Mouse (Mus musculus): ENCODE measurements around the gene Ttll3. TPM values are rescaled to one million over a fixed set of nuclear protein-coding genes. Genes with fewer than 3 reads are reported as not detected.

Ttll3 gene
- polyA plus RNA-seq (2017; shearing (Covaris generic)), result 16.9 TPM

DNA sequence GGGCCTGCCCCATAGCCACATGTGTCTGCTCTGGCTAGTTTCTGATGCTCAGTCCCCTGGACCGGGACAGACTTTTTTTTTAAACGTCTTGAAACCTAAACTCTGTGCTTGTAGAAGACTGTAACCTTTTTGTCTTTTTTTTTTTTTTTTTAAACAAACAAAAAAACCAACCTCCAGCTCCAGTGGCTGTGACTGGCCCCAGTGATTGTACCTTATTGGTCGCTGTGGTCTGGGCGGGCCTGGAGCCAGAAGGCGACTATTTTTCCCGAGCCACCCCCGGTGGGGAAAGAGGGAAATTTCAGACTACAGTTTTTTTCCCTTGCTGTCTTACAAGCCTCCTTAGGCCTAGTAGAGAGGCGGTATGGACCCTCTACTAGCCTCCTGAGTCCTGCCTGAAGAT, at the start of gene Ttll3:
TSS of gene Ttll3 (plus strand) at position 301 of the 400 bp plus-strand sequence.

DNA sequence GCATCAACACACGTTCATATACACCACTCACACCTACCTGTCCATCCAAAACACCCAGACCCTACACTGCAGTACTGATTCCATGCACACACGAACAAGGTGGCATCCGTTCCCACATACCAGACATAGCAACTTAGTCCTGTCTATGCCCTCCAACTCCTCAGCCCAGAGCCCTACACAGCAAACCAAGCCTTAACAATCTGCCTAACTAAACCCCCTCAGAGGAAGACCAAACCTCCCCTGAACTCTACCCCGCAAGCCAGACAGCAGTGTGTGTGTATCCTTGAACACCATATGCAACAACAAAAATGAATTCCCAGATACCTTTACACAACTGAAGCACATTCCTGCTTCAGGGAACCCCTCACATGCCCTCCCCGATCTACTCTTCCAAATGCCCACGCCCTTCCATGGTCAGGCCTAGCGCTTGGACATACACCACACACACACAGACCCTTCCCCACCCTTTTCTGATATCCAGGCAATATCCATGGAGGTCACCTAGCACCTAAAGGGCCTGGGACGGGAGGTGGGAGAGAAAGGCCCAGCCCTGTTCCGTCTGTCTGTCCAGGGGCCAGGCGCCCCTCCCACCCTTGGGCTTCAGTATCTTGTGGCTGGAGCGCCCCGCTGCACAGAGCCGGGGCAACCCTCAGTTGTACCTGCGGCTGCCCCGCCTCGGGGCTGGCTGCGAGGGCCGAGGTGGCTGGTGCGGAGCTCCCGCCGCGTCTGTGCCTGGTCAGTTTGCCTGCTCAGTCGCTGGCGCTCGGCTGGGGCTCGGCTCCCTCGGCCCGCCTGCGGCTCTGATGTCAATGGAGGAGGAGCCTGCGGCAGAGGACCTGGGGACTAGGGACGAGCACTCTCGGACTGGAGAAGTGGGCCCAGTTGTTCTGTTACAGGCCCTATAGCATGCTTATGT, 45.6 kb upstream of the Ttll3 start, which contains the start of gene Camk1:
TSS of gene Camk1 (minus strand) at position 808 of the 916 bp plus-strand sequence.

DNA sequence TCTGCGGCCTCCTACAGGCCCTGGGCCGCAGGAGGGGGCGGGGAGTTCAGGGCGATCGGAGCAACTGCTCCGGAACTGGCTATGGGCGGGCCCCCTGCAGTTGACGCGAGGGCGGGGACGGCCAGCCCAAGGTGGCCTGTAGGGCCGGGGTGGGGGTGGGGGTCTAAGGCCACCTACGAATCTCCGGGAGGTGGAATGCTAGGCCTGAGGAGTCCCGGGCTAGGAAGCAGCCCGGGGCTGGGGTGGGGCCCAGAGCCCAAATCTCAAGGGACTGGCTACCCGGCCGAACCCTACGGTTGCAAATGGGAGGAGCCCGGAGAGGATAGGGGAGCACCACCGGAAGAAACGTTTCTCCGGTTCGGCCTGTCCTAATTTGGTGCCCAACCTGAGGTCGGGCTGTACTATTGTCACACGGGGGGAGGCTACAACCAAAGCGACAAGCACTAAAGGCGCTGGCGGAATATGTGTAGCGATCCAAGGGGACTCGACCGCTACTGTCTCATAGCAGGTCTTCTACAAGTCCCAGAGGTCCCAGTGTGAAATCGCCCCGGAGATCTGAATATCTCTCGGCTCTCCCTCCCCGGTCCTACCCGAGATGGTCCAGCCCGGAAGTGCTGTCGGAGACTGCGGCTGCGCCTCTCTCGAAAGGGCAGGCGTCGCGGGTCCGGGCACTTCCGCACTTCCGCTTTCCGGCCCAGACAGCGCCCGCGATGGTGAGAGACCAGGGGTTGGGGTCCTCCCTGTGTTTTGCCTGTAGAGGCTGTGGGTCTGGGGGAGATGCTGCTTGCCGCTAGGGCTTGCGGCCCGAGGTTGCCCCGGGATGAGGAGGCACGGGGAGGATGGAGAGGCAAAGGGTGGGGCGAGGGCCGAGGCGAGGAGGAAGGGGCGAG, 11.3 kb upstream of the Ttll3 start, which contains the start of the genes Tada3 and Arpc4:
TSS of gene Tada3 (minus strand) at position 388 of the 890 bp plus-strand sequence.
TSS of gene Arpc4 (plus strand) at position 620 of the 890 bp plus-strand sequence.

DNA sequence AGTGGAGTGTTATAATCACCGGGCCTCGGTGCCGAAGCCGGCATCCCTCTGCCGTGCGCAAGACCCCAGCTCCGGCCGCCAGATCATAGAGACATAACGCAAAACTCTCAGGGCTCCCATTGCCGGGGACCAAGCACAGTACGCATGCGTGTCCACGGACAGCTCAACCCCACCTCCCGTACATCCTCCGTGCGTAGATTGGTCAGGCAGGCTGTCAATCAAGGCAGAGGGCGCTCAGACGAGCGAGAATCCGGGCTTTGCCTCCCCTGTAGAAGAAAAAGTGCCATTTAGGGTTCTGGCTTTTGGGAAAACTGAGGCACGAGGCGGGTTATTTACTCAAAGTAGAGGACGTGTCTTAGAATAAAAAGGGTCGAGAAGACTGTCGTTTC, 30.1 kb downstream of the Ttll3 start, which contains the start of gene Rpusd3:
TSS of gene Rpusd3 (minus strand) at position 142 of the 389 bp plus-strand sequence.

DNA sequence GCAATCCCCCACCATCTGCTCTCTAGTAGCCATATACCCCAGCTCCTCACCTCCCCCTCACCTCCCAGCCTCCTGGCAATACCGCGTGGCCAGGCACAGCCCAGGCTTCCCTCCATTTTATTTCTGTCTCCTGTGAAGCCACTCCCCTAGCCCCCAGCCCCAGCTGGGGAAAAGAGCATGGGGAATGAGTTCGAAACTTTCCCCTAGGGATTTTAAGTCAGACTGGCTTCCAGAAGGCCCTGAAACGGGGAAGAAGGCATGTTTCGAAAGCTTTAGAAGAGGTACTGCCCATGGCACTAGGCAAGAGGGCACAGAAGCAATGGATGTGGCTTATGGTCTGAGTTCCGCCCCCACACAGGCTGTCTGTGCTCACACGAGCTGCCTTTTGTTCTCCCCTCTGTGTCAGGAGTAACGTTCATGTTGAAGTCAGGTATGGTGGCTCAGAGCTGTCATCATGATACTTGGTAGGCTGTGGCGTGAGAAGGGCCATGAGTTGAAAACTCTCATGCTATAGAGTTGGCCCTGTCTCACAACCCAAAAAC, 46.7 kb downstream of the Ttll3 start, which contains the start of gene Cidec:
TSS of gene Cidec (minus strand) at position 97 of the 542 bp plus-strand sequence.

DNA sequence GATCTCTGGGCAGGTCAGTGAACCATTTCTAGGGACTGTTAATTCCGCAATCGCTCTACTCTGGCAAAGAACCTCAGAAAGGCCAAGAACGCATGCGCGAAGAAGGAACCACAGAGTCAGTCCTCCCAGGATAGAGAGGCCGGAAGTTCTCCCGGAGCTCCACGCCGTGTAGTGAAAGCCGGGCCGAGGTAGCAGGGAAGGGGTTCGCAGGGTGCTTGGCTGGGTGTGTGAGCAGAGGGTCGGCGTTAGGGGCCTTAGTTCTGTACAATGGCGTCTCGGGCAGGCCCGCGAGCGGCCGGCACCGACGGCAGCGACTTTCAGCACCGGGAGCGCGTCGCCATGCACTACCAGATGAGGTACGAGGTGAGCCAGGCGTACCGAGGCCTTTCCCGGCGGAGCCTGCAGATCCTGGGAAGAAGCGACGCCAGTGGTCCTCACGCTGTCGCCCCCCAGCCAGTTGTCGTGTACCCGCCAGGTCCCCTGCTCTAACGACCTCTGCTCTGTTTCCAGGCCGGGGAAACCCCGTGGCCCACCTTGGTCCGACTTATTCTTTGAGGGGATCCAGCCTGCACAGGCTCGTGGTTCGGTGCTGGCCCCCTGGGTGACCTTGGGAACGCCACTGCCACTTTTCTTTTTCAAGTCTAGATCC, 53.5 kb downstream of the Ttll3 start, which contains the start of gene Jagn1:
TSS of gene Jagn1 (plus strand) at position 128 of the 649 bp plus-strand sequence.

DNA sequence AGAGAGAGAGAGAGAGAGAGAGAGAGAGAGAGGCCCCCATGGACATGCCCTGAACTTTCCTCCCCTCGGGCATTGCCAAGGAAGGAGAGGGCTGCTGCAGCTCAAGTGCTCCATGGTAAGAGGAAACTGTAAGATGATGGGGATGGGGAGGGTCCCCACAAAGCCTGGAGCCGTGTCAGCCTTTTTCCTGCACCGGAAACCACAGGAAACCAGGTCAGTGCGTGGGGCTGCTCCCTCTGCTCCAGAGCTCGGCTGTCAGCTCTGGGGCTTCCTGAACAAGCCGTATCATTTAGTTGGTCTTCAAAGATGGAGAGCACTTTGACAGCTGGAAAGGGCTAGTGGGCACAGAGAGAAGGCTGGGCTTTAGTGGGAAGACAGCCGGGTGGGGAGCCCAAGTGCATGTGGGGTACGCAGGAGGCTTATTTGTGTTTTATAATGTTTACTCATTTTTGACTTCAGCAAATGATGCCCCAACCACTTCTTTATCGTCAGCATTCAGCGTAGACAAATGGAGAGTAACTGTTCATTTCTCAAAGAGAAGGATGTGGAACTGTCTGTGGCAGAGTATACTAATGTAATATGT, 69.0 kb downstream of the Ttll3 start, which contains the start of gene Il17re:
TSS of gene Il17re (plus strand) at position 533 of the 583 bp plus-strand sequence.

Other genes starting within 250 kb of the Ttll3 start
- 0.21 TPM for gene Lhfpl4, start 193.9 kb upstream of the Ttll3 start, polyA plus RNA-seq (2017; shearing (Covaris generic))
- gene Mtmr14, start 151.4 kb upstream of the Ttll3 start, polyA plus RNA-seq (2017; shearing (Covaris generic)), result 19.5 TPM
- not detected for gene Cpne9, start 107.0 kb upstream of the Ttll3 start, polyA plus RNA-seq (2017; shearing (Covaris generic))
- gene Brpf1, start 82.1 kb upstream of the Ttll3 start, polyA plus RNA-seq (2017; shearing (Covaris generic)), result 37.0 TPM
- gene Ogg1, start 62.3 kb upstream of the Ttll3 start, polyA plus RNA-seq (2017; shearing (Covaris generic)), result 14.3 TPM
- 2.7 TPM for gene Camk1, start 45.3 kb upstream of the Ttll3 start, polyA plus RNA-seq (2017; shearing (Covaris generic))
- gene Tada3, start 11.4 kb upstream of the Ttll3 start, polyA plus RNA-seq (2017; shearing (Covaris generic)), result 66.9 TPM
- 593 TPM for gene Arpc4, start 11.1 kb upstream of the Ttll3 start, polyA plus RNA-seq (2017; shearing (Covaris generic))
- 19.9 TPM for gene Rpusd3, start 30.1 kb downstream of the Ttll3 start, polyA plus RNA-seq (2017; shearing (Covaris generic))
- gene Cidec, start 46.5 kb downstream of the Ttll3 start, polyA plus RNA-seq (2017; shearing (Covaris generic)), result not detected
- gene Jagn1, start 53.3 kb downstream of the Ttll3 start, polyA plus RNA-seq (2017; shearing (Covaris generic)), result 71.0 TPM
- gene Il17re, start 69.2 kb downstream of the Ttll3 start, polyA plus RNA-seq (2017; shearing (Covaris generic)), result 0.25 TPM
- gene Il17rc, start 82.2 kb downstream of the Ttll3 start, polyA plus RNA-seq (2017; shearing (Covaris generic)), result 0.65 TPM
- gene Creld1, start 94.0 kb downstream of the Ttll3 start, polyA plus RNA-seq (2017; shearing (Covaris generic)), result 12.5 TPM
- gene Prrt3, start 112.7 kb downstream of the Ttll3 start, polyA plus RNA-seq (2017; shearing (Covaris generic)), result 0.25 TPM
- 115 TPM for gene Emc3, start 142.4 kb downstream of the Ttll3 start, polyA plus RNA-seq (2017; shearing (Covaris generic))
- gene Fancd2, start 142.4 kb downstream of the Ttll3 start, polyA plus RNA-seq (2017; shearing (Covaris generic)), result 1.9 TPM
- gene Fancd2os, start 211.5 kb downstream of the Ttll3 start, polyA plus RNA-seq (2017; shearing (Covaris generic)), result not detected
- gene Brk1, start 215.5 kb downstream of the Ttll3 start, polyA plus RNA-seq (2017; shearing (Covaris generic)), result 290 TPM
- gene Vhl, start 234.7 kb downstream of the Ttll3 start, polyA plus RNA-seq (2017; shearing (Covaris generic)), result 23.3 TPM
- 57.2 TPM for gene Irak2, start 249.2 kb downstream of the Ttll3 start, polyA plus RNA-seq (2017; shearing (Covaris generic))

All from CD4-positive, CD25-positive, alpha-beta regulatory T cell, adult 9 weeks (primary cell).